Mouse (Mus musculus) erythroblast, embryonic 14.5 days (primary cell): ENCODE measurements around the gene Cttnbp2nl.

Experiments used
- GATA1 ChIP-seq: IDR thresholded peaks from 2 replicates; pipeline ENCODE4 v1.6.1; 2012; ENCODE audit warnings: low read length, inconsistent platforms, mixed read lengths
- TAL1 ChIP-seq: IDR thresholded peaks from 3 replicates; pipeline ENCODE4 v1.6.1; 2012; ENCODE audit warnings: low read length, inconsistent platforms, mixed read lengths

- no peak for TF ChIP-seq GATA1
- TF ChIP-seq TAL1 = no peak
Measured at GRCm38 (mm10) chr3:105005561-105006065, 47.3 kb downstream of the Cttnbp2nl start.
